Mouse (Mus musculus) MEL (cell line): ENCODE measurements around the gene Gm1043. TPM values are rescaled to one million over a fixed set of nuclear protein-coding genes. Genes with fewer than 3 reads are reported as not detected.

Experiments used
- DNase-seq: peaks from one replicate; pipeline ENCODE4 v3.0.0; 2011; ENCODE audit warnings: low read depth, low spot score
- H3K27ac ChIP-seq: 2 replicates; pipeline ENCODE4 v1.5.1; 2012; ENCODE audit warnings: low read depth, mild to moderate bottlenecking, control low read depth, low read length, moderate library complexity; ENCODE audit not compliant: control insufficient read depth
- H3K27me3 ChIP-seq, 2 experiments: fragments of 150-350 bp in 1 of 2; sonication (generic) in 1 of 2; 2 replicates each; pipeline ENCODE4 v1.6.1; 2012; ENCODE audit warnings: low read length in 2 of 2, mild to moderate bottlenecking in 2 of 2, improper control_type of control experiment in 1 of 2, moderate library complexity in 1 of 2; ENCODE audit not compliant: insufficient read depth in 2 of 2, control insufficient read depth in 1 of 2
- H3K36me3 ChIP-seq, 2 experiments: 2 replicates each; pipeline ENCODE4 v1.6.1; 2012 to 2014; ENCODE audit warnings: low read length in 2 of 2, improper control_type of control experiment in 1 of 2, inconsistent platforms in 1 of 2, mild to moderate bottlenecking in 1 of 2; ENCODE audit not compliant: insufficient read depth in 2 of 2, control insufficient read depth in 1 of 2
- H3K4me1 ChIP-seq, 2 experiments: fragments of 150-350 bp in 1 of 2; sonication (generic) in 1 of 2; 2 replicates each; pipeline ENCODE4 v1.6.1; 2012; ENCODE audit warnings: low read length in 2 of 2, improper control_type of control experiment in 1 of 2, mild to moderate bottlenecking in 1 of 2; ENCODE audit not compliant: insufficient read depth in 2 of 2, control insufficient read depth in 1 of 2
- H3K4me3 ChIP-seq, 2 experiments: fragments of 150-350 bp in 1 of 2; sonication (generic) in 1 of 2; 2 replicates each; pipeline ENCODE4 v1.5.1; 2012; ENCODE audit warnings: low read depth in 2 of 2, low read length in 2 of 2, mild to moderate bottlenecking in 2 of 2, moderate library complexity in 2 of 2, control low read depth in 1 of 2, improper control_type of control experiment in 1 of 2; ENCODE audit not compliant: control insufficient read depth in 1 of 2, insufficient read depth in 1 of 2
- H3K79me2 ChIP-seq: 2 replicates; pipeline ENCODE4 v1.6.1; 2012; ENCODE audit warnings: mild to moderate bottlenecking, low read length, moderate library complexity; ENCODE audit not compliant: control insufficient read depth, poor library complexity, insufficient read depth
- H3K9ac ChIP-seq: 2 replicates; pipeline ENCODE4 v1.6.1; 2012; ENCODE audit warnings: low read depth, mild to moderate bottlenecking, control low read depth, low read length, moderate library complexity; ENCODE audit not compliant: control insufficient read depth, poor library complexity, severe bottlenecking
- H3K9me3 ChIP-seq: fragments of 150-350 bp; sonication (generic); replicated peaks from 2 replicates; pipeline ENCODE4 v1.6.1; 2012; ENCODE audit warnings: mild to moderate bottlenecking, low read length, improper control_type of control experiment, moderate library complexity; ENCODE audit not compliant: insufficient read depth
- CTCF ChIP-seq, 3 experiments: IDR thresholded peaks in 2 of 3; conservative IDR thresholded peaks in 1 of 3; 2 replicates each; pipeline ENCODE4 v1.5.1; 2011 to 2012; ENCODE audit warnings: low read length in 3 of 3, low read depth in 2 of 3, mild to moderate bottlenecking in 2 of 3, improper control_type of control experiment in 1 of 3, inconsistent platforms in 1 of 3, mixed read lengths in 1 of 3, moderate library complexity in 1 of 3; ENCODE audit not compliant: control insufficient read depth in 1 of 3, insufficient read depth in 1 of 3, poor library complexity in 1 of 3, severe bottlenecking in 1 of 3
- ETS1 ChIP-seq: IDR thresholded peaks from 2 replicates; pipeline ENCODE4 v1.6.1; 2012; ENCODE audit warnings: low read depth, mild to moderate bottlenecking, inconsistent platforms, low read length, improper control_type of control experiment, moderate library complexity
- GABPA ChIP-seq: IDR thresholded peaks from 2 replicates; pipeline ENCODE4 v1.6.1; 2012; ENCODE audit warnings: low read depth, mild to moderate bottlenecking, inconsistent platforms, low read length, improper control_type of control experiment, moderate library complexity
- HCFC1 ChIP-seq: IDR thresholded peaks from 2 replicates; pipeline ENCODE4 v1.6.1; 2012; ENCODE audit warnings: low read depth, mild to moderate bottlenecking, inconsistent platforms, low read length, improper control_type of control experiment, moderate library complexity
- KAT2A ChIP-seq: conservative IDR thresholded peaks from 2 replicates; pipeline ENCODE4 v1.6.1; 2012; ENCODE audit warnings: low read depth, low read length, improper control_type of control experiment, inconsistent platforms
- MAX ChIP-seq: IDR thresholded peaks from 2 replicates; pipeline ENCODE4 v1.6.1; 2011; ENCODE audit warnings: low read length, improper control_type of control experiment
- MAZ ChIP-seq: IDR thresholded peaks from 2 replicates; pipeline ENCODE4 v1.6.1; 2012; ENCODE audit warnings: low read depth, mild to moderate bottlenecking, inconsistent platforms, low read length, improper control_type of control experiment
- MXI1 ChIP-seq: IDR thresholded peaks from 2 replicates; pipeline ENCODE4 v1.6.1; 2011; ENCODE audit warnings: mild to moderate bottlenecking, low read depth, low read length, improper control_type of control experiment
- MYB ChIP-seq: IDR thresholded peaks from 2 replicates; pipeline ENCODE4 v1.6.1; 2011; ENCODE audit warnings: mild to moderate bottlenecking, low read depth, low read length, improper control_type of control experiment
- POLR2A ChIP-seq, 2 experiments: IDR thresholded peaks; 2 replicates each; pipeline ENCODE4 v1.6.1; 2011 to 2012; ENCODE audit warnings: low read length in 2 of 2, mild to moderate bottlenecking in 2 of 2, control low read depth in 1 of 2, improper control_type of control experiment in 1 of 2, low read depth in 1 of 2, moderate library complexity in 1 of 2; ENCODE audit not compliant: control insufficient read depth in 1 of 2, insufficient read depth in 1 of 2, poor library complexity in 1 of 2
- RCOR1 ChIP-seq: IDR thresholded peaks from 2 replicates; pipeline ENCODE4 v1.6.1; 2012; ENCODE audit warnings: low read depth, mild to moderate bottlenecking, inconsistent platforms, low read length, improper control_type of control experiment
- SMC3 ChIP-seq: IDR thresholded peaks from 2 replicates; pipeline ENCODE4 v1.6.1; 2011; ENCODE audit warnings: low read depth, low read length, improper control_type of control experiment
- TCF12 ChIP-seq: IDR thresholded peaks from 2 replicates; pipeline ENCODE4 v1.6.1; 2014; ENCODE audit warnings: low read depth, mild to moderate bottlenecking, inconsistent platforms, low read length, improper control_type of control experiment, moderate library complexity
- USF2 ChIP-seq, 2 experiments: IDR thresholded peaks; 2 replicates each; pipeline ENCODE4 v1.6.1; 2011 to 2012; ENCODE audit warnings: improper control_type of control experiment in 2 of 2, low read length in 2 of 2, borderline replicate concordance in 1 of 2, inconsistent platforms in 1 of 2, low read depth in 1 of 2, mild to moderate bottlenecking in 1 of 2; ENCODE audit not compliant: insufficient read depth in 1 of 2
- ZMIZ1 ChIP-seq: IDR thresholded peaks from 2 replicates; pipeline ENCODE4 v1.6.1; 2012; ENCODE audit warnings: low read depth, mild to moderate bottlenecking, inconsistent platforms, low read length, improper control_type of control experiment, moderate library complexity
- ZNF384 ChIP-seq: IDR thresholded peaks from 2 replicates; pipeline ENCODE4 v1.6.1; 2012; ENCODE audit warnings: low read depth, mild to moderate bottlenecking, inconsistent platforms, low read length, improper control_type of control experiment
- polyA plus RNA-seq, 2 experiments: library from polyadenylated mRNA; stranded (reverse) in 1 of 2; unstranded in 1 of 2; fragments of >175 nt in 1 of 2; fragments of >200 nt in 1 of 2; gene quantifications; 2 replicates each; pipeline versions ENCODE4 v1.2.1 to v1.2.4; 2012; ENCODE audit warnings: low replicate concordance in 2 of 2, low read depth in 1 of 2; ENCODE audit not compliant: insufficient read length in 2 of 2, insufficient read depth in 1 of 2, missing spikeins in 1 of 2
- total RNA-seq: library from RNA; depleted of rRNA; stranded (reverse); fragments of 300-350 nt; gene quantifications from 2 replicates; pipeline ENCODE4 v1.2.3, GENCODE M21; 2012

Gene Gm1043
- total and polyA plus RNA-seq, 3 experiments = not detected

DNA sequence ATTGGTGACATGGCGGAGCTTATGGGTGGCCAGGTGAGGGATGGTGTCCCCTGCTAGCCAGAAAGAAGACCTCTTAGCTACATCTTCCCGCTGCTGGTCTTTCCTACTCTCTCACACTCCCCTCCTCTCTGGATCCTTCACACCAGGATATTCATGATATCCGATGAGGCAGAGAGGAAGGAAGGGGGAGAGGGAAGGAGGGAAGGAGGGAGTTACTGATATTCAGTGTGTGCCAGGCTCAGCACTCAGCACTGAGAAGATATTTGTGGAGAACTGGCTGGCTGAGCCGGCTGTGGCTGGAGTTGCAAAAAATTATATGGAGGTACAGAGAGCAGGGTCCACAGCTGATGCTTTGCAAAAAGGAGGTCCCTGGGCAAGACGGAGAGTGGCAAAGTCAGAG lies 15.6 kb downstream of the Gm1043 start:
- Histone ChIP-seq H3K79me2 (no peaks in the 10 kb centered on the region), H3K9ac (no peak overlapping the region), H3K36me3 (no peaks in the 10 kb centered on the region), H3K27me3 (no peaks in the 10 kb centered on the region), H3K4me3 (no peak overlapping the region), H3K9me3 (no peaks in the 10 kb centered on the region; the same call in 1 of the 2 replicates), H3K27ac (no peak overlapping the region), H3K4me1 (no peaks in the 10 kb centered on the region)
- TF ChIP-seq KAT2A (no peak), RCOR1 (no peak), POLR2A (IDR thresholded peaks at IDR 0.05; ENCODE audit: control insufficient read depth in 1 of 2, insufficient read depth in 1 of 2, low read depth in 1 of 2, low read length in 2 of 2, poor library complexity in 1 of 2) (no peak), ETS1 (no peak), USF2 (IDR thresholded peaks at IDR 0.05; ENCODE audit: borderline replicate concordance in 1 of 2, insufficient read depth in 1 of 2, low read depth in 1 of 2, low read length in 2 of 2) (no peak), MAZ (no peak), ZNF384 (no peak), MYB (no peak), SMC3 (no peak), CTCF (IDR thresholded peaks at IDR 0.05 in 2 of 3, conservative IDR thresholded peaks at IDR 0.05 in 1 of 3; ENCODE audit: control insufficient read depth in 1 of 3, insufficient read depth in 1 of 3, low read depth in 2 of 3, low read length in 3 of 3, poor library complexity in 1 of 3, severe bottlenecking in 1 of 3) (no peak), TCF12 (no peak)
- DNase-seq = no peak

DNA sequence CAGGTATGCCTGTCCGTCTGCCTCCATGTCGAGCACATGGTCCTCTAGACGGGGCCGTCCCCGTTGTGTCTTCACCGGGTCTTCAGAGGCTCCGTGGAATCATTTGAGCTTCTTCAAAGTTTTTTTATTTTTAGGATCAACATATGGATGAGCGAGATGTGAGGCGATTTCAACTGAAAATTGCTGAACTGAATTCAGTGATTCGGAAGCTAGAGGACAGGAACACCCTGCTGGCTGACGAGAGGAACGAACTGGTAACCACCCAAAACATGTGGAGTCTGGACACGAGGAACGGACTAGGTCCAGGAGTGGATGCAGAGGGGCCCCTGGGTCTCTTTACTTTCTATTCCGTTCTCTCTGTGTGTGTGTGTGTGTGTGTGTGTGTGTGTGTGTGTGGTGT lies 16.5 kb downstream of the Gm1043 start:
- no peak for TF ChIP-seq MAX
- TF ChIP-seq MXI1 = no peak
- Histone ChIP-seq H3K4me3 (no peak overlapping the region), H3K9me3 (no peaks in the 10 kb centered on the region; the same call in 1 of the 2 replicates), H3K79me2 (no peaks in the 10 kb centered on the region), H3K27me3 (no peaks in the 10 kb centered on the region), H3K36me3 (no peaks in the 10 kb centered on the region), H3K4me1 (no peaks in the 10 kb centered on the region), H3K9ac (no peak overlapping the region), H3K27ac (no peak overlapping the region)
- no peak for DNase-seq

DNA sequence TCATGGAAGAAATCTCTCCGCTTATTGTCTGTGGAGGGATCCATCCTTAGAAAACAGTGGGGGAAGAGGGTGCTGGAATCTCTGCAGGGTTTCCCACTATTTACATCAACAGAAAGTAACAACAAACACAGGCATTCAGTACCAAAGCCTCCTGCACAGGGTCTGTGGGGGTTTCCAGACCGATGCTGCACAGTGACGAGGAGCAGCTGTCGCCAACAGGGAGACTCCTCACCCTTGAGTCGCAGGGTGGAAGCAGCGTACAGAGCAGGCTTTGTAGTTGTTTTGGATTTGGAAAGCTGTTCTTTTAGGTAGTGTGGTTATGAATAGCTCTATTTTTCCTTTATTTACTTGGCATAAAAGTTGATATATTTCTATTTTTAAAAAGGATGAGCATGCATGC lies 16.9 kb downstream of the Gm1043 start:
- H3K4me3 ChIP-seq = no peak overlapping the region
- H3K36me3 ChIP-seq = no peaks in the 10 kb centered on the region
- H3K27me3 ChIP-seq = no peaks in the 10 kb centered on the region
- no peaks in the 10 kb centered on the region for H3K79me2 ChIP-seq
- no peaks in the 10 kb centered on the region for H3K4me1 ChIP-seq
- H3K27ac ChIP-seq = no peak overlapping the region
- TF ChIP-seq USF2 (IDR thresholded peaks at IDR 0.05; ENCODE audit: borderline replicate concordance in 1 of 2, insufficient read depth in 1 of 2, low read depth in 1 of 2, low read length in 2 of 2) = no peak
- TF ChIP-seq POLR2A (IDR thresholded peaks at IDR 0.05; ENCODE audit: control insufficient read depth in 1 of 2, insufficient read depth in 1 of 2, low read depth in 1 of 2, low read length in 2 of 2, poor library complexity in 1 of 2) = no peak
- no peak for TF ChIP-seq ZMIZ1
- no peak for TF ChIP-seq HCFC1
- no peak for TF ChIP-seq GABPA
- no peak for TF ChIP-seq ETS1
- no peak overlapping the region for H3K9ac ChIP-seq
- H3K9me3 ChIP-seq = no peaks in the 10 kb centered on the region; the same call in 1 of the 2 replicates
- DNase-seq = no peak
